Mouse (Mus musculus) thymus, adult 2 months (tissue): Measurements from ENCODE around the gene Zfand5.

Experiments used
- CTCF ChIP-seq: fragments of 200-500 bp; IDR thresholded peaks from 2 replicates; pipeline ENCODE4 v1.5.1; 2012; ENCODE audit warnings: mild to moderate bottlenecking, control low read depth, low read length, moderate library complexity, borderline replicate concordance; ENCODE audit not compliant: control insufficient read depth, poor library complexity, insufficient read depth; ENCODE audit errors: extremely low read depth
- POLR2A ChIP-seq: fragments of 200-500 bp; IDR thresholded peaks from 2 replicates; pipeline ENCODE4 v1.6.1; 2012; ENCODE audit warnings: mild to moderate bottlenecking, low read length, control low read depth, moderate library complexity; ENCODE audit not compliant: control insufficient read depth, poor library complexity, insufficient read depth; ENCODE audit errors: extremely low read depth

- TF ChIP-seq CTCF (no peak), POLR2A (no peak)
Measured at GRCm38 (mm10) chr19:21330305-21331115, 58.4 kb downstream of the Zfand5 start.
